19 mouse cellular contexts compared by ENCODE assay signal in the genomic region with DNA sequence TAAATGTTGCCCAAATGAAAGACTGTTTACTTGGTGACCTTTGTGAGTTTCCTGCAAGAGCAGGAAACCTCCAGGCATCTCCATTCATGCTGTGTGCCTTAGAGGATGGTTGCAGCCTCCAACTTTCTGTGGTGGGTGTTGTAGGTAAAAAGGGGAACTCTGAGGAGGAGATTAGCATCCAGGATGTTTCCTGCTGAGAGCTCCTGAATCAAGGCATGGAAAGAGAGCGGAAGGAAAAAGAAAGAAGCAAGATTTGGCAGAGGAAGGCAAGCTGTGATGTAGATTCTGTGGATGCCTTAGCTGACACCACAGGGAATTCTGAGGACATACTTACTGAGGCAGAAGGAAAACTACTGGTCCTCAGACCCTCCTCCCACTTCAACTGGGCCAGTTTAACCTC.
"Had no signal": no experiment of that assay in that cellular context is flagged by ENCODE, and none has a peak within 500 bp of the region (broad histone marks: within the 10 kb centered on the region; RNA-seq: fewer than 3 reads in every experiment).

No protein-coding gene starts in this region.

- H3K4me1 ChIP-seq: lung, embryonic 15.5 days; midbrain, embryonic 10.5 days; midbrain, embryonic 12.5 days; neural tube, embryonic 13.5 days; neural tube, embryonic 15.5 days had no signal

- H3K36me3 ChIP-seq: lung, embryonic 15.5 days; midbrain, embryonic 10.5 days; midbrain, embryonic 12.5 days; neural tube, embryonic 13.5 days; neural tube, embryonic 15.5 days had no signal

- DNase-seq: lung, adult 2 months; lung, postnatal 4 days; midbrain, embryonic 14.5 days; retina, postnatal 1 day; right cerebral cortex, adult 18-20 months; right cerebral cortex, postnatal 25 days; right cerebral cortex, postnatal 4 days; spleen, adult 18-20 months; thymus, adult 18-20 months; thymus, postnatal 14 days; thymus, postnatal 36 days had no signal

- H3K9ac ChIP-seq: lung, embryonic 15.5 days; midbrain, embryonic 12.5 days; neural tube, embryonic 13.5 days; neural tube, embryonic 15.5 days had no signal

- H3K27ac ChIP-seq: lung, embryonic 15.5 days; midbrain, embryonic 10.5 days; midbrain, embryonic 12.5 days; neural tube, embryonic 13.5 days; neural tube, embryonic 15.5 days had no signal

- H3K9me3 ChIP-seq: lung, embryonic 15.5 days; midbrain, embryonic 10.5 days; midbrain, embryonic 12.5 days; neural tube, embryonic 13.5 days; neural tube, embryonic 15.5 days had no signal

- ATAC-seq: lung, postnatal 0 days; midbrain, embryonic 16.5 days had no signal

- H3K4me3 ChIP-seq: lung, embryonic 15.5 days; midbrain, embryonic 10.5 days; midbrain, embryonic 12.5 days; myocyte; neural tube, embryonic 13.5 days; neural tube, embryonic 15.5 days had no signal
